Mouse (Mus musculus): ENCODE measurements around the gene Ehhadh. TPM values are rescaled to one million over a fixed set of nuclear protein-coding genes. Genes with fewer than 3 reads are reported as not detected.
"Not testable (repeated sequence)": the region's sequence is repeated elsewhere in the genome, so short reads cannot be mapped to it uniquely, and the experiment has no call there.

The Ehhadh gene
- total RNA-seq, 2 experiments from 2014 or later, result 7.4 to 7.9 TPM

DNA sequence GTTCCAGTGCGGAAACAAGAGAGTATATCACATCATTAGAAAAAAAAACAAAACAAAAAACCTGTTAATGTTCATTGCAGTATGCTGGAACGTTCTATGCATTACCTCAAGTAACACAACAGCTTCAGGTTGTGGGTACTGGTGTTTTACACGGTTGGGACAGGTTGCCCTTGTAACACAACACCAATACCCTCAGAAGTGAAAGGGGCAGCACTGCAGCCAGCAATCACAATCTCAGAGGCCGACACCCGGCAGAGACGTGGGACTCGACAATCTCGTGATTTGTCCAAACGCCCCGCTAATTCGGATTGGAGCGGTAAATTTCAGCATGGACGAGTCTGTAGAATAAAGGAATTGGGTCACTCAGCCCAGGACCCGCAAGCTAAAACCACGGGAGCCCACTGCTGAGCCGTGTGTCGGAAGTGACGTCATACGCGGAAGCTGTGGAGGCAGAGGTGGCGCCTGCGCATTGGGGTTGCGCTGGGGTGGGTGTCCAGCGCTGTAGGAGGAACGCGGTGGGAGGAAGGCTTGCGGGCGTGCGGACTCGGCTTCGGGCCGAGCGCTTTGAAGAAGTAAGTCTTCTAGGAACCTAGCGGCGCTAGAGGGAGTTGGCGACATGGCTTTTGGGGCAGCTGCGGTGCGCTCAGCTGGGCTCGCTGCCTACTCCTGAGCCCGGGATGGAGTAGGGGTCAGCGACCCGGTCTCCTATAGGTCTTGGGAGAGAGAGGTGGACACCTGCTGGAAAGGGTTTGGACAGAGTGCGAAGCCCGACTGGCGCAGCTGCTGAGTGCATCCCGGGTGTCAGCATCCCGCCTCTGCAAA, 6.5 kb upstream of the Ehhadh start, which contains the start of gene Map3k13:
Gene Map3k13, plus strand, starts transcription at position 472 of the 822 bp plus-strand sequence.
- DNase-seq, result peak; percentile 96

DNA sequence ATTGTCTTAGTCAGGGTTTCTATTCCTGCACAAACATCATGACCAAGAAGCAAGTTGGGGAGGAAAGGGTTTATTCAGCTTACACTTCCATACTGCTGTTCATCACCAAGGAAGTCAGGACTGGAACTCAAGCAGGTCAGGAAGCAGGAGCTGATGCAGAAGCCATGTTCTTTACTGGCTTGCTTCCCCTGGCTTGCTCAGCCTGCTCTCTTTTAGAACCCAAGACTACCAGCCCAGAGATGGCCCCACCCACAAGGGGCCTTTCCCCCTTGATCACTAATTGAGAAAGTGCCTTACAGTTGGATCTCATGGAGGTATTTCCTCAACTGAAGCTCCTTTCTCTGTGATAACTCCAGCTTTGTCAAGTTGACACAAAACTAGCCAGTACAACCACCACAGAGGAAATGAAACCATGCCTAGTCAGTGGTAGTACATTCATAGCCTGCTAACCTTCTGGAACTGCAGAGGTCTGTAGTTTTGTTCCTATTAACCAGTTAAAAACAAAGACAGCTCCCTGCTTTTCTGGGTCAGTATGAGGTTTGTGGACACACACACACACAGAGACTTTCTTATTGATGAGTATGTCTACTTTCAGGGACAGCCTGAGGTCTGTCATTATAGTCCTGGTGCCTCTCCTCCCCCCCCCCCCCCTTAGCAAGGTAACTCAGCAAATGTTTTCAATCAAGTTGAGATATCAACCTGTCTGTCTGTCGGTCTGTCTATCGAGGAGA, 5.6 kb upstream of the Ehhadh start:
- DNase-seq, result not testable (repeated sequence)

DNA sequence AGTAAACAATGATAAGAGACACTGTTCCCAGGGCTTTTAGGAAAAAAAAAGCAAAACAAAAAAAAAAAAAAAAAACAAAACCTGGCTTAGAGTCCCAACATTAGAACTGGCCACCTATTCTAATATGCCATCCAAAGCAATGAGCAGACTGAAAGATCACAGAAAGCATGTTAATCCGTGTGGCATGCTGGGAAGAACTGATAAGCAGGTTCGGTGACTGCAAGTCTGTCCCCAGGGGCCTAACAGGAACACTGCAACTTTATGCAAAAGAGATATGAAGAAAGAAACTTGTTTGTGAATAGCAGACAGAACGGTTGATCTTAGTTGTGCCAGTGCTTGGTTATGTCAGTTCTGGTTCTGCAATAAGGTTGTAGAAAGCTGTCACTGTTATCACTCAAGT, 4.2 kb upstream of the Ehhadh start:
- no peak for DNase-seq

DNA sequence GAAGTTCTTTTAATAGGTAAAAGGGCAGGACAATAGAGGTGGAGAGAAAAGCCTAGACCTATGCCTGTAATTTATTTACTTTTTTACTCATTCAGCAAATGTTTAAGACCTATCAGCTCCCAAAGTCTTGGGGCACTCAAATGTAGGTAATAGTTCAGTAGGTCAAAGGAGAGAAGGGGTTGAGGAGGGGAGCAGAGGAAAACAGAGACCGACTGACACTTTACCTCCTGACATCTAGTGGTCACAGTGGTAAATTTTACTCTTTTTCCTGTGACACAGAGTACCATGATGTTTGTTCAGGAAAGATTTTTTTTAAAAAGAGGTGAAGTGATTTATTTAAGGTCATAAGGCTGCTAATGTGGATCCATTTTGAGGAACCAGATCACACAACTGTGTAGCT, 2.9 kb upstream of the Ehhadh start:
- DNase-seq, result no peak

DNA sequence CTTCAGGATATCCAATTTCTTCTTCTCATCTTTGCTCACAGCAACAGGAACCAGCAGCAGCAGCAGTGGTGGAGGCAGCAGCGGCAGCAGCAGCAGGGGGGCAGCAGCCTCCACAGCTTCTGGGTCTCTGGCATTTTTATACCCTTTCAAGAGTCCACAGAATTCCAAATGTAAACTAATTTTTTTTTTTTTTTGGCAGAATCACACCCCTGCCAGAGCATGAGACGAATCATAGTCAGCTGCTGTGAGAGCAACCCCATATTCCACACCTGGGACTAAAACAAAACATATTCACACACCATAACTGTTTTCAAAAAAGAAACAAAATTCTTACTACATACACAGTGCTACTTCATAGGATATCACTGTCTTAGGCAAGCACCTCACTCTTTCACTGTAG, 1.6 kb upstream of the Ehhadh start:
- no peak for DNase-seq

DNA sequence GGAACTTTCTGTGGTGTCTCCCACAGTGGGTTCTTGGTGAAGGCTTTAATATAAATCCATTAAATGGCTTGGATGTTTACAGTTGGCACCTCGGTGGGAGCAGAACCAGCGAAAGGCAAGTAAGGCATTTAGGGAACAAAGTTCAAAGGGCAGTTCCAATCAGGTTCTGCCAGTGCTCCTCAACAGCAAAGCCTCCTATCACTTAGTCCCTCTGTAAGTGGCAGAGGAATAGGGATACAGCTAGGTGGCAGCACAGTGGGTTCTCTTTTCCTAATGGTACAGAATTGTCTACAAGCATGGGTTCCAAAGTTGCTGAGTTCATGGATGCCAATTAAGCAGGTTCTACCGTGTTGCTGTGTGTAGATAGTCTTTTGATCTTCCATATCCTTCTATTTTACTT, 974 bp upstream of the Ehhadh start:
- no peak for DNase-seq

DNA sequence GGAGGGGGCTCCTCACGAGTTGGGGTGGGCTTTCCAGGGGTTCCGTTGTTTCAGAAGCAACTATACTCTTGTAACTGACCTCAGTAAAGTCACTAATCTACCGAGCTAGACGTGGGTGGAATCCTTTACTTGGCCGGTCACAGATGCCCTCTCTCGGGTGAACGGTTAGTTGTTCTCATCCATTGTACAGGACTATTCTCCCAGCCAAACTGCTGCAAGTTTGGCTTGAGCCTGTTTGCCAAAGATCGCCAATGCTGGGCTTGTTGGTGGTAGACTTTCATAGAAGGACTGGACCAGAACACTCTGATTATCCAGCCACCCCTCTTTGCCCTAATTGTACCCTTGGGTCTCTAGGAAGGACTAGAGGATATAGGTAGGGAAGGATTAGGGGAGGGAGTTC, 1.3 kb downstream of the Ehhadh start:
- DNase-seq, result no peak

DNA sequence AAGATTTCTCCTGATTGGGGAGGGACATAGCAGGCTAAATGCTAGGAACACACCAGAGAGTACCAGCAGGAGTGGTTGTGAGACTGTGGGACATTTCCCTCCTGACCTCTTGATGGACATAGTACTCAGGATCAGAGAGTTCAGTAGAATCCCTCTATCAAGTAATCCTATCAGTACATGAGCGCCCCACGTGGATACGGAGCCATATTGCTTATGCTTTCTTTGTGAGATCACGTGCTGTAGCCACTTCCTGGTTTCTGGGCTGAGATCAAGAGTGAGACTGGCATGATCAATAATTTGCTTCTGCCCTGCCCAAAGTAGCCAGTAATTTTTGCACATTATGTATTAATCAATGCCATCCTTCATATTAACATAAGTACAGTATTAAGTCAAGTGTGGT, 2.6 kb downstream of the Ehhadh start:
- DNase-seq, result no peak

DNA sequence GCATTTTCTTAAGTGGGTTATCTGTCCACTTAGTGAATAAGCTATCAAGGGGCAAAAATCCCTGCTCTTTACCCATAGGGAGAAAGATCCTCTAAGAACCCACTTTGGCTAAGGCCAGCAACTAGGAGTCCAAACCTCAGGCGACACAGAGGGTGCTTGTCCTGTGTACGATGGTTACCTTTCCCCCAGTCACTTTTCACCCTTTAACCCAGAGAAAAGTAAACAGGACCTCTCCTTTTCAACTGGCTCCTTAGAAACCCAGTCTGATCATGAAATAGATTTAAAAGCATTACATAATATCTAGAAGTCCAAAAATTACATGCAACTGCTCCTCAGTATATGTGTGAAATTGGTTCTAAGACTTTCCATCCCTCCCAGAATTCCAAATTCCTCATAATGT, 4.8 kb downstream of the Ehhadh start:
- no peak for DNase-seq

DNA sequence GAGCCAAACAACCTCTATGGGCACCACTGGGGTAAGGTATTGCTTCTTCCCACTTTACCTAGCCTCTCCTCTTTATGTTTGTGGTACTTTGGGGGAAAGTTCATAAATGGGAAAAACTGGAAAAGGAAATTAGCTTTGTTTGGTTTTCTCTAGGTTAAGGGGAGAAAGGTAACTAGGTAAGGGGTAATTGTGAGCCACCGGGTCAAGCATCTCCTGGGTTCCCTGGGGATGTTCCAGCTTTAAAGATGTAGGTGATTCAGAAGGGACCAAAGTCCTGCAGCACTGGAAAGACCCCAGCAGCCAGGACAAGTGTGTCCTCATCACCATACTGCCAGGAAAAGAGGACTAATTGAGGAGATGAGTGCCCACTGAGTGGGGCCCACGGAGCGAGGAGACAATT, 5.7 kb downstream of the Ehhadh start:
- no peak for DNase-seq

DNA sequence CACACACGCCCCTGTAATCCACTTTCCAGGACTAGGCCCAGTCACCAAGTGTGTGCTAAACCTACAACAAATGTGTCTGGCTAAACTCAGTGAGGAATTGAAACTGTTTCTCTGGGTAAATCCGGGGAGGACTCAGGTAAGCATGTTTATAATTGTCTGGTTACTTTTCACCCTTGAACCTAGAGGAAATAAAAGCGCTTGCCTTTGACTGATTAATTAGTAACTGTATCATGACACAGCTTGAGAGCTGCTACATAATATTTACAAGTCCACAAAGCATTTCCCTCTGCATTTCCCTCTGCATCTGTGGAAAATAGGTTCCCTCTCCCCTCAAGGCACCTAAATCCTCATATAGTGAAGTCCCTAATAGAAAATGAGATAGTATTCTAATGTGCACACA, 6.3 kb downstream of the Ehhadh start:
- no peak for DNase-seq

DNA sequence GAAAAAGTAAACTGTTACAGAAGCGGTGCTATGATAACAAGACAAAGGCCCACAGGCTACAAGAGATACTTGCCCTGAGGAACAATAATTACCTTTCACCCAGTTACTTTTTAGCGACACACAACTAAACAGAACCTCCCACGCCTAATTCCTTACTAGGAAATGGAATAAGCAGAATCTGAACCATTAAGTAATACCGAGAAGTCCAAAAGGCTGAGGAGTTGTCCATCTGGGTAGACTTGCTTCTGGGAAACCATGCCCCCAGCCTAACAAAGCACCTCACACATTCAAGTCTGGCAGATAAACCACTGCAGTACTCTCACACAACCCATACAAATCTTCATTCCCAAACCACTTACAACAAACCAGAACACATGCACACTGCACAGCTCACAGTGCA, 8.5 kb downstream of the Ehhadh start:
- no peak for DNase-seq

DNA sequence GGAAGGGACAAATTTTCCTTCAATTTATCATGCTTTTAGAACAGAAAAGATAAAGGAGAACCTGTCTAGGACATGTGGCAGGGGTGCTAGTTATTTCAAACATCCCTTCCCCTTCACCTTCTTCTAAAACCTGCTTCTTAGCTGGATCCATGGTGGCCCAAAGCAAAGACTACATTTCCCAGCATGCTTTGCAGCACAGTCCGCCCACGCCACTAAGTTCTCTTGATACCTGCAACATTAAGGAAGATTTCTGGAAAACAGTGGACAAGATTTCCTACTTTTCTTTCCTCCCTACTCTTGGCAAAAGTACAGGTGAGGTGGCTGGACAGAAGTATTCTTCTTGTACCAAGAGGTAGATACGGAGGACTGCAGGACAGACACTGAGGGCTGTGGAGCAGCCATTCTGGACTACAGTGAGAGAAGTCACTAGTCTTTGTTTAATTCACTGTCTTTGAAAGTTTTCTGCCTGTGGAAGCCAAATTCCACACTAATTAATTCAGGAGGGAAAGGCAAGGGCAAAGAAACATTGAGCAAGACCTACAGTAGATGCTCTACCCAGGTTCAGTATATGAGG, 9.2 kb downstream of the Ehhadh start:
- DNase-seq, result peak; percentile 28

DNA sequence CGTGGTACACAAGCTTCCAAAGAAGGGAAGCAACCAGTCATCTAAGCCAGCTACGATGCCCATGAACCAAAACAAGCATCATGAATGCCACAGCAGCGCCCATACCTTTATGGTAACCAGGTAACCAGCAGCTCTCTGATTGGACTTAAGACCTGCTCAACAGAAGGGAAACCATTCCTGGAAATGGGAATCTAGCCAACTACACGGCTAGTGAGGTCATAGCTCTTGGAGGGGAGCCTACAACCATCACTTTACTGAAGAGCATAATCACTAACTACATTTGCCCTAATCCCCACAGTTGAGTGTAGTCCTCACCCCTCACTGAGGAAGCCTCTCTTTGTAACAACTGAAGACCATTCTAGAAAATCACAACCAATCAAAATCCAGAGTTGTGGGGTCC, 12.9 kb downstream of the Ehhadh start:
- no peak for DNase-seq

DNA sequence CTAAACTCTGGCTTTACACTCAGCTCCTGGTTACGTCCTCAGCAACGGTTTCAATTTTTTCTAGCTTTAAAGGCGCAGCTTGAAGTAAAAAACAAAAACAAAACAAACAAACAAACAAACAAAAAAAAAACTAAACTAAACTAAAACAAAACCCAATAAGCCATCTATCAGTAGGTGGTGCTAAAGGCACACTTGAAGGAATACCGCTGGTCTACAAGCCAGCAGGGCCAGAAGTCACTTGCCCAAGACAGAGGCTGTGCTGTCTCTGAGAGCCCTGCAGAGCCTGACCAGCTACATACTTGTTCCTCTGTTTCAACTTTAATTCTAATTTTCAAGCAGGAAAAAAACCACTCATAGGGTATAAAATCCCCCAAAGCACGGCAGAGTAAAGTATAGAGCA, 17.9 kb downstream of the Ehhadh start:
- DNase-seq, result peak; percentile 13

DNA sequence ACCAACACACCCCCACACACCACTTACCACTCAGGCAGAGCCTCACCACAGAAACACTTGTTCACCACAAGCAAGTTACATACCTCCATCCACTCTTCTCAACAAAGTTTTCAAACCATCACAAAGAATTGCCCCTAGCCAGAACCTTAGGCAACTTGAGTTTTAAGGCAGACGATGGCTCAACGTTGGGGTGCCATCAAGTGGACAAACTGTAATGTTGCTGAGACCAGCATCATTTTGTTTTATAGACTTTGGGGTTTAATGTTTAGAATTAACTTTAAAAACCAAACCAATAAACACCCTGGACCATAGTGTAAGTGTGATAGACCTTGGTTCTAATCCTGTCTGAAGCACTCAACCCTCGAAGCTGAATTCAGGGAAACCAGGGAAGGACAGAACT, 19.4 kb downstream of the Ehhadh start:
- no peak for DNase-seq

DNA sequence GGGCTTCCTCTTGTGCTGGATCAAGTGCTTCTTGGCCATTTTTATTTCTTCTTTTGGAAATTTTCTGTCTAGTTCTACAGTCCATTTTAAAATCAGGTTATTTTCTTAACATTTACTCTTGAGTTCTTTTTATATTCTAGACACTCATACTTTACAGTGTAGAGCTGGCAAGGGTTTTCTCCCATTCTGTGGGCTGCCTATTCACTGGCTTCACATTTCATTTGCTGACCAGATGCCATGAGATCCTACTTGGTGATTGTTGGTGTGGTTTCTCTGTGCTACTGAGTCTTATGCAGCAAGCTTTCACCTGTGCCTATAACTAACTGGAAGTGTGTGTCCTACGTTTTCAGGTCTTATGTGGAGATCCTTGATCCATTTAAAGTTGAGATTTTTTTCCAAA, 29.2 kb downstream of the Ehhadh start:
- no peak for DNase-seq

DNA sequence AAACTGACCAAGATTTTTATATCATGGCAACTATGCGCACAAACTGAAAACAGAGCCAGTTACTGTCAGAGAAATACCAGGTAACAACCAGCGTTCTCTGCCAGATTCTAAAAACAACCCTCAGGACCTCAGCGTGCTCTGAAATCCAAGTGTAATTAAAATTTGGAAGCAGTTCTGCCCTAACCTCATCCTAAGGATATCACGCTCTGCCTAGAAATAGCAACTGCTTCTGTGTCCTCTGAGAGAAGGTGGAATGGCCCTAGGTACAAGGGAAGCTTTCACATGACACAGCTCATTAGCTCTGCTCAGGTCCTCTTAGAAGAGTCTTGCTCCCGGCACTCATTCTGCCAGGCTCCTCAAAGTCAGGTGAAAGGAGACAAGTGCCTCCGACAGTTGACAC, 44.2 kb downstream of the Ehhadh start:
- DNase-seq, result no peak

DNA sequence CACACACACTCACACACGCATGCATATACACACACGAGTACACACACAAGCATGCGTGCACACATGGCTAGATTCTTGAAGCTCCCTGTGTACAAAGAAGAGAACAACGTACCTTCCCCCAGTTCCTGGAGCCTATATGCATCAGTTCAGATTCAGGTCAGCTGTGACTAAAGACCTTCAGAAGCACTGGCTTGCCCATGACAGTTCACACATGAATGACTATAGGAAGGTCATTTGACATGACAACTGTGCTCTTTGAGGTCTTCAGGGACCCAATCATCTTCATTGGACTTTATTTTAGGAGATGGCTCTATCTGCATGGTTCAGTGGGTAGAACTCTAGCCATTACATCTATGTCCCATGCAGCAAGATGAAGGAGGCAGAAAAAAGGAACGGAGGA, 44.7 kb downstream of the Ehhadh start:
- DNase-seq, result no peak

DNA sequence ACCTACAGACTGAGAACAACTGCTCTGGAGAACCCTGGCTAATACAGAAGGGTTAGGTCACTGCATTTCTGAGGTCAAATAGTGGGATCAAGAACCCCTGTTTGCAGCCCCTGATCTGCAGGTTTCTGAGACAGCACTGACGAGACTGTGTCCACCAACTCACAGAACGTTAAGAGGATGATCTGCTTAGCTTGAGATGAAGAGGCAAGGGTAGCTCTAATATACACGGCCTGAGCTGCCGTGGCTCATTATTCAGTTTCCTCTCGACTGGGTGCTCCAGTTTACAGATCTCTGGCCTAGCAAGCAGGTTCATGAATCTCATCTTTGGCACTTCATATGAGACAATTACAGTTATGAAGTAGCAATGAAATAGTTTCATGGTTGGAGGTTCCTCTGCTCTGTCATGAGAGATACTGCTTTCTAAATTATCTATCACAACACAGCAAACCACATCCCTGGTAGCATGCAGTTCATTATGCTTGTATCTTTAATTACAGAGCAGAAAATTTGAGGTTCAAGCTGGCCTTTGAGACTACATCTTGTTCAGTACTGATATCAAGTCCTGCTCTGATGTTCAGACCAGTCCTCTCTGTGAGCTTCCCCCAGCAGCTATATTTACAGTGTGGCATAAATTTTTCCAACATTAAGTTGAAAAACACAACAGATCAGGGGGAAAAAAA, 45.3 kb downstream of the Ehhadh start:
- DNase-seq, result no peak

DNA sequence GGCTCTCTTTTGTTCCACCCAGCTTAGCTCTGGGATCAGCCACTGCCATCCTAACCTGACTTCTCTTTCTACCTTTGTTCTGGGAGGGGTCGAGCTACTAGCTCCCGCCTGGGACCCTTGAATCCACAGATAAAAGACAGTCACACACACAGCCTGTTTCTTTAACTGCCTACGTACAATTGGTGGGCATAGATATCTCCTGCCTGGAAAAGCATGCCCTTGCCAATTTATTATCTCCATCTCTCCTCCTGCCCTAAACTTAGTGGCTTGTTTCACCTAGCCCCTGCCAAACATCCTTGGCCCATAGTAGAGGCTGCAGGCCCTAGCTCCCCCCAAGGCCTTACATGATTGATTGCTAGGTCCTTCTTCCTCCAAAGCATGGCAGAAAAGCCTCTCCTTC, 46.1 kb downstream of the Ehhadh start:
- DNase-seq, result no peak

DNA sequence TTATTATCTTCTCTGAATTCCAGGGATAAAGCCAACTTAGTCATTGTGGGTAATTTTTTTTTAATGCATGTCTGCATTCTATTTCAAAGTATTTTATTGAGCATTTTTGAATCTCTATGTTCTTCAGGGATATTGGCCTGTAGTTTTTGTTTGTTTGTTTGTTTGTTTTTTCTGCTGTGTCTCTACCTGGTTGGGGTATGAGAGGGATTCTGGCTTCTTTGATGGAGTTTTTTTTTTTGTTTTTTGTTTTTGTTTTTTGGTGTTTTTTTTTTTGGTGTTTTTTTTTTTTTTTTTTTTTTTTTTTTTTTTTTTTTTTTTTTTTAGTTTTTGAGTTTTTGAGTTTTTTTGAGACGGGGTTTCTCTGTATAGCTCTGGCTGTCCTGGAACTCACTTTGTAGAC, 52.0 kb downstream of the Ehhadh start:
- DNase-seq, result no peak

DNA sequence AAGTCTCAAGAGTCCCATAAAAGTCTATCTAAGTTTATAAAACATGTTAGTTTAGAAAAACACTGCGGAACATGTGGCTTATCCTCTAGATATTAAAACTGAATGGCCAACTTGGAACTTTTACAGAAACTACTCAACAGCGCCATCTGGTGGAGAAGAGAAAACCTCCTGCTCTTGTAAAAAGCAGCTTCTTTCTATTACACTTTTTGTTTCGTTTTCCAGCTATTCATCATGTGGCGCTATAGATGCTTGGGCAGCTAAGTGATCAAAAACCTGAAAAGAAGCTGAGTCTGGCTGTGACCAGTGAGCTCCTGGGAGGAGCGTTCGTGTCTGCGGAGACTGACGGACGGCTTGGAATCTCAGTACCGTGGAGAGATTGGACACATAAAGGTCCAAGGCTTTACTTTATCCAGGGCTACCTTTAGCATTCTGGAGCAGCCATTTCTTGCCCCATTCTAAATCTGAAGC, 59.7 kb downstream of the Ehhadh start:
- peak; percentile 89 for DNase-seq
